ENCODE assay signal across 8 mouse cellular contexts in genomic region chr5:135063629-135064381, GRCm38 (mm10). TPM values are rescaled to one million over a fixed set of nuclear protein-coding genes. Genes with fewer than 3 reads are reported as not detected.
A peak's percentile ranks its signal among the peaks of the same experiment; 100 is the strongest.
DNase-seq lines count a peak whose midpoint lies in the region; ATAC-seq lines count a peak whose summit lies in the region.

Gene Dnajc30 (plus strand): TSS chr5:135064202.

- peak within 1 kb of the TSS; percentile 88 for H3K27ac ChIP-seq in heart, embryonic 10.5 days
- peak within 1 kb of the TSS; percentile 70 for H3K27ac ChIP-seq in kidney, embryonic 15.5 days

- H3K9me3 ChIP-seq in heart, embryonic 10.5 days = no peaks in the 10 kb centered on the region
- H3K9me3 ChIP-seq in kidney, embryonic 15.5 days (replicated peaks) = no peaks in the 10 kb centered on the region

- peak; percentile 97 for ATAC-seq in erythroblast, adult 5-6 weeks (replicated peaks; ENCODE audit: low FRiP score, poor library complexity, severe bottlenecking)
- peak; percentile 98 for ATAC-seq in kidney, embryonic 15.5 days (replicated peaks; ENCODE audit: low FRiP score)
- peak; percentile 94 for ATAC-seq in monocyte, adult 5-6 weeks (replicated peaks; ENCODE audit: insufficient number of reproducible peaks, low FRiP score, low TSS enrichment, poor library complexity, severe bottlenecking)

- peak within 1 kb of the TSS; percentile 95 for H3K4me2 ChIP-seq in kidney, embryonic 15.5 days

- H3K36me3 ChIP-seq in heart, embryonic 10.5 days = peaks cover 62% of the 10 kb centered on the region
- peaks cover 64% of the 10 kb centered on the region for H3K36me3 ChIP-seq in kidney, embryonic 15.5 days

- H3K9ac ChIP-seq in kidney, embryonic 15.5 days = peak within 1 kb of the TSS; percentile 88

- H3K4me1 ChIP-seq in heart, embryonic 10.5 days = peaks cover 22% of the 10 kb centered on the region; the same call in 1 of the 2 replicates
- peaks cover 25% of the 10 kb centered on the region for H3K4me1 ChIP-seq in kidney, embryonic 15.5 days

- peak within 1 kb of the TSS; percentile 86 for H3K4me3 ChIP-seq in heart, embryonic 10.5 days
- H3K4me3 ChIP-seq in kidney, embryonic 15.5 days (replicated peaks) = peak within 1 kb of the TSS; percentile 88

- DNase-seq in B cell, adult 2 months = peak; percentile 96 to 97
- DNase-seq in brain, adult 2 months (ENCODE audit: low read depth, low spot score) = peak; percentile 99
- DNase-seq in heart, embryonic 10.5 days (ENCODE audit: low spot score) = peak; percentile 98
- DNase-seq in liver = peak; percentile 96
- DNase-seq in spleen, postnatal 4 days (ENCODE audit: low spot score in 2 of 2) = peak; percentile 96 to 98

- under 1% methylated on average over 52 of the region's 52 CpGs for WGBS in heart, embryonic 10.5 days
- WGBS in kidney, embryonic 15.5 days = under 1% methylated on average over 52 of the region's 52 CpGs

- no peaks in the 10 kb centered on the region for H3K27me3 ChIP-seq in heart, embryonic 10.5 days (ENCODE audit: insufficient read depth, poor library complexity, severe bottlenecking)
- H3K27me3 ChIP-seq in kidney, embryonic 15.5 days = no peaks in the 10 kb centered on the region

RNA-seq across cellular contexts. Expression of gene Dnajc30, which starts in this region (rescaled TPM):
- 1.5 and 7.9 TPM in 2 replicates for total RNA-seq in erythroblast, adult 5-6 weeks (2015; ENCODE audit: low replicate concordance)
- total RNA-seq in erythroblast, adult 5-6 weeks (2017; ENCODE audit: low replicate concordance) = 2.2 and 4.6 TPM in 2 replicates
- polyA plus RNA-seq in heart, embryonic 10.5 days (2016; fragmentation: Nextera tagmentation; extraction: Ambion mirVana) = 24.5 and 27.6 TPM in 2 replicates
- polyA plus RNA-seq in kidney, embryonic 15.5 days (2015; fragmentation: Nextera tagmentation; extraction: Ambion mirVana) = 30.9 and 36.7 TPM in 2 replicates
- 3.8 to 6.5 TPM (median 5.5 TPM) in 3 replicates for total RNA-seq in monocyte, adult 5-6 weeks (2017)

Comparison
In these comparisons a context has a peak if more than half of its experiments do, and no peak if none do; other contexts are left out.
1. Peak in every context shown above with its lines: DNase-seq, ATAC-seq, H3K4me3 ChIP-seq and H3K27ac ChIP-seq.